Mouse (Mus musculus): ENCODE data around the gene Nebl. TPM values are rescaled to one million over a fixed set of nuclear protein-coding genes. Genes with fewer than 3 reads are reported as not detected.

Nebl gene
- total and polyA plus RNA-seq, 3 experiments: 152 to 335 (median 304) TPM

- DNase-seq: no peak
- 76% methylated on average over 12 of the region's 12 CpGs for WGBS
- Histone ChIP-seq H3K79me2 (replicated peaks; ENCODE audit: control insufficient read depth, insufficient read depth, low read length) (no peaks in the 10 kb centered on the region), H3K36me3 (ENCODE audit: control insufficient read depth, insufficient read depth, low read length) (no peaks in the 10 kb centered on the region), H3K9ac (ENCODE audit: low read depth, low read length) (no peak overlapping the region), H3K27ac (no peak overlapping the region), H3K4me3 (no peak overlapping the region), H3K4me1 (ENCODE audit: control insufficient read depth, insufficient read depth, low read length) (0 out of 2 replicates have a peak, but pooled peaks cover 1% of the 10 kb centered on the region), H3K27me3 (ENCODE audit: control insufficient read depth, insufficient read depth, low read length) (no peaks in the 10 kb centered on the region)
- TF ChIP-seq POLR2A (IDR thresholded peaks at IDR 0.05; ENCODE audit: insufficient read depth, low read depth, low read length): no peak
- TF ChIP-seq CTCF (IDR thresholded peaks at IDR 0.05): no peak
- TF ChIP-seq EP300 (IDR thresholded peaks at IDR 0.05; ENCODE audit: insufficient read depth, low read depth, low read length): no peak
- intact Hi-C loops (cut with DNase I): no loop called here
These were observed 199.7 kb downstream of the Nebl start for GRCm38 (mm10) chr2:17531355-17532105.

- intact Hi-C loops (cut with DNase I): no loop called here
- H3K9ac ChIP-seq (ENCODE audit: low read depth, low read length): no peak overlapping the region
- no peaks in the 10 kb centered on the region for H3K27me3 ChIP-seq (ENCODE audit: control insufficient read depth, insufficient read depth, low read length)
- no peaks in the 10 kb centered on the region for H3K79me2 ChIP-seq (replicated peaks; ENCODE audit: control insufficient read depth, insufficient read depth, low read length)
- WGBS: 78% methylated on average over 5 of the region's 5 CpGs
- H3K4me1 ChIP-seq (ENCODE audit: control insufficient read depth, insufficient read depth, low read length): peaks cover 2% of the 10 kb centered on the region
- H3K36me3 ChIP-seq (ENCODE audit: control insufficient read depth, insufficient read depth, low read length): no peaks in the 10 kb centered on the region; the same call in 1 of the 2 replicates
- no peak overlapping the region for H3K4me3 ChIP-seq
- TF ChIP-seq CTCF (IDR thresholded peaks at IDR 0.05): no peak
- no peak for TF ChIP-seq EP300 (IDR thresholded peaks at IDR 0.05; ENCODE audit: insufficient read depth, low read depth, low read length)
- TF ChIP-seq POLR2A (IDR thresholded peaks at IDR 0.05; ENCODE audit: insufficient read depth, low read depth, low read length): no peak
- no peak overlapping the region for H3K27ac ChIP-seq
- DNase-seq: no peak
These were observed 205.3 kb downstream of the Nebl start for GRCm38 (mm10) chr2:17525739-17526526.

GRCm38 (mm10) chr2:17525211-17525610 is 206.1 kb downstream of the Nebl start:
- WGBS: 91% methylated on average over 4 of the region's 4 CpGs
- H3K4me1 ChIP-seq (ENCODE audit: control insufficient read depth, insufficient read depth, low read length): peaks cover 2% of the 10 kb centered on the region
- TF ChIP-seq EP300 (IDR thresholded peaks at IDR 0.05; ENCODE audit: insufficient read depth, low read depth, low read length): no peak
- TF ChIP-seq CTCF (IDR thresholded peaks at IDR 0.05): no peak
- no peak for TF ChIP-seq POLR2A (IDR thresholded peaks at IDR 0.05; ENCODE audit: insufficient read depth, low read depth, low read length)
- H3K27ac ChIP-seq: no peak overlapping the region
- H3K4me3 ChIP-seq: no peak overlapping the region
- no peaks in the 10 kb centered on the region for H3K79me2 ChIP-seq (replicated peaks; ENCODE audit: control insufficient read depth, insufficient read depth, low read length)
- no peaks in the 10 kb centered on the region; the same call in 1 of the 2 replicates for H3K36me3 ChIP-seq (ENCODE audit: control insufficient read depth, insufficient read depth, low read length)
- no peak for DNase-seq
- intact Hi-C loops (cut with DNase I): no loop called here
- no peak overlapping the region for H3K9ac ChIP-seq (ENCODE audit: low read depth, low read length)
- no peaks in the 10 kb centered on the region for H3K27me3 ChIP-seq (ENCODE audit: control insufficient read depth, insufficient read depth, low read length)

GRCm38 (mm10) chr2:17524205-17524978 is 206.9 kb downstream of the Nebl start:
- H3K9ac ChIP-seq (ENCODE audit: low read depth, low read length): no peak overlapping the region
- TF ChIP-seq POLR2A (IDR thresholded peaks at IDR 0.05; ENCODE audit: insufficient read depth, low read depth, low read length): no peak
- TF ChIP-seq CTCF (IDR thresholded peaks at IDR 0.05): no peak
- TF ChIP-seq EP300 (IDR thresholded peaks at IDR 0.05; ENCODE audit: insufficient read depth, low read depth, low read length): no peak
- intact Hi-C loops (cut with DNase I): loop anchor here (5.0 kb wide), 1 partner anchor 62 kb away; no protein-coding TSS in a partner anchor
- H3K79me2 ChIP-seq (replicated peaks; ENCODE audit: control insufficient read depth, insufficient read depth, low read length): no peaks in the 10 kb centered on the region
- H3K27ac ChIP-seq: peak overlapping the region; percentile 44; the same call in 1 of the 2 replicates
- DNase-seq: no peak
- peaks cover 2% of the 10 kb centered on the region for H3K4me1 ChIP-seq (ENCODE audit: control insufficient read depth, insufficient read depth, low read length)
- H3K36me3 ChIP-seq (ENCODE audit: control insufficient read depth, insufficient read depth, low read length): no peaks in the 10 kb centered on the region; the same call in 1 of the 2 replicates
- 0 out of 2 replicates have a peak overlapping the region, but pooled peaks have one; percentile 14 for H3K4me3 ChIP-seq
- 53% methylated on average over 10 of the region's 10 CpGs for WGBS
- no peaks in the 10 kb centered on the region for H3K27me3 ChIP-seq (ENCODE audit: control insufficient read depth, insufficient read depth, low read length)

GRCm38 (mm10) chr2:17523791-17524190 is 207.5 kb downstream of the Nebl start:
- no peaks in the 10 kb centered on the region for H3K27me3 ChIP-seq (ENCODE audit: control insufficient read depth, insufficient read depth, low read length)
- H3K79me2 ChIP-seq (replicated peaks; ENCODE audit: control insufficient read depth, insufficient read depth, low read length): no peaks in the 10 kb centered on the region
- 5% methylated on average over 4 of the region's 4 CpGs for WGBS
- intact Hi-C loops (cut with DNase I): loop anchor here (5.0 kb wide), 1 partner anchor 61 kb away; no protein-coding TSS in a partner anchor
- H3K4me3 ChIP-seq: no peak overlapping the region
- peak overlapping the region; percentile 44; the same call in 1 of the 2 replicates for H3K27ac ChIP-seq
- H3K9ac ChIP-seq (ENCODE audit: low read depth, low read length): no peak overlapping the region
- no peak for TF ChIP-seq CTCF (IDR thresholded peaks at IDR 0.05)
- peaks cover 2% of the 10 kb centered on the region for H3K4me1 ChIP-seq (ENCODE audit: control insufficient read depth, insufficient read depth, low read length)
- H3K36me3 ChIP-seq (ENCODE audit: control insufficient read depth, insufficient read depth, low read length): no peaks in the 10 kb centered on the region; the same call in 1 of the 2 replicates
- peak; percentile 22 to 40 for DNase-seq

Measured in heart, adult 2 months (tissue).